In the genomic region with DNA sequence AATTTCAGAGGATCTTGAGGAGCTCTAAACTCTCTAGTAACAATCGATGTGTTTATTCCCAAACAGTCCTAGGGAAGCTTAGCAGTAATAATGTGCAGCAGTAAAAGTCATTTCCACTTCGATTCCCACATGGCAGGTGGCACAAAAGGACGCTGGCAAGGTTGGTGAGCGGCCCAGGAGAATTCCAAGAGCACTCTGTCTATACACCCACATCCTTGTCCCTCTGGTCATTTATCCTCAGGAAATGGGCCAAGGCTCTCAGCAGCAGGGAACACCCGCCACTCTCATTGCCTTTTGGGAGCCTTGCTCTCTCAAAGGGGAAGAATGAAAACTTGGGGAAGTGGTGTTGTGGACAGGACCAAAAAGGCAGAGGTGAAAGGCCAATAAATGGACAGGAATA, we compare ENCODE assay signal across 20 mouse cellular contexts.
"Had no signal": no experiment of that assay in that cellular context is flagged by ENCODE, and none has a peak within 500 bp of the region (broad histone marks: within the 10 kb centered on the region; RNA-seq: fewer than 3 reads in every experiment).

No protein-coding gene starts in this region.

- H3K27ac ChIP-seq: liver, embryonic 13.5 days; liver, embryonic 15.5 days; lung, embryonic 15.5 days; midbrain, embryonic 13.5 days; midbrain, embryonic 15.5 days; neural tube, embryonic 12.5 days; stomach, embryonic 15.5 days; stomach, postnatal 0 days had no signal

- H3K4me3 ChIP-seq: liver, embryonic 13.5 days; liver, embryonic 15.5 days; lung, embryonic 15.5 days; midbrain, embryonic 13.5 days; midbrain, embryonic 15.5 days; myocyte; neural tube, embryonic 12.5 days; stomach, embryonic 15.5 days had no signal

- H3K4me1 ChIP-seq: liver, embryonic 13.5 days; liver, embryonic 15.5 days; lung, embryonic 15.5 days; midbrain, embryonic 13.5 days; midbrain, embryonic 15.5 days; neural tube, embryonic 12.5 days; stomach, embryonic 15.5 days had no signal

- H3K27me3 ChIP-seq: liver, embryonic 13.5 days; liver, embryonic 15.5 days; lung, embryonic 15.5 days; midbrain, embryonic 13.5 days; midbrain, embryonic 15.5 days; neural tube, embryonic 12.5 days; stomach, embryonic 15.5 days had no signal

- H3K9me3 ChIP-seq: liver, embryonic 13.5 days; liver, embryonic 15.5 days; lung, embryonic 15.5 days; midbrain, embryonic 13.5 days; midbrain, embryonic 15.5 days; neural tube, embryonic 12.5 days; stomach, embryonic 15.5 days had no signal

- H3K9ac ChIP-seq: liver, embryonic 13.5 days; liver, embryonic 15.5 days; liver, postnatal 0 days; lung, embryonic 15.5 days; midbrain, embryonic 13.5 days; midbrain, embryonic 15.5 days; neural tube, embryonic 12.5 days; stomach, embryonic 15.5 days had no signal

- H3K36me3 ChIP-seq: liver, embryonic 13.5 days; liver, embryonic 15.5 days; lung, embryonic 15.5 days; midbrain, embryonic 13.5 days; midbrain, embryonic 15.5 days; neural tube, embryonic 12.5 days; stomach, embryonic 15.5 days had no signal

- DNase-seq: liver, embryonic 13.5 days; liver, postnatal 0 days; lung, adult 2 months; lung, postnatal 10 days; lung, postnatal 4 days; retina, postnatal 1 day; right cerebral cortex, adult 18-20 months; right cerebral cortex, postnatal 14 days; thymus, adult 2 months; thymus, postnatal 25 days; thymus, postnatal 4 days had no signal

- H3K4me2 ChIP-seq: liver, embryonic 13.5 days; liver, embryonic 15.5 days; lung, embryonic 15.5 days; midbrain, embryonic 11.5 days; midbrain, embryonic 13.5 days; midbrain, embryonic 15.5 days; neural tube, embryonic 12.5 days; stomach, embryonic 15.5 days had no signal

- ATAC-seq: liver, postnatal 0 days; midbrain, embryonic 13.5 days; midbrain, embryonic 15.5 days had no signal
